Mouse (Mus musculus) G1E (cell line): Measurements from ENCODE around the gene Gabbr2. TPM values are rescaled to one million over a fixed set of nuclear protein-coding genes. Genes with fewer than 3 reads are reported as not detected.

Experiments
- ATAC-seq: 2 replicates; pipeline ENCODE4 v1.8.0; 2016; ENCODE audit warnings: mild to moderate bottlenecking; ENCODE audit not compliant: insufficient number of reproducible peaks, poor library complexity, low FRiP score, severe bottlenecking; ENCODE audit errors: extremely low read depth
- DNase-seq: peaks from one replicate; pipeline ENCODE4 v3.0.0; 2012; ENCODE audit warnings: low spot score
- H3K27me3 ChIP-seq: 2 replicates; pipeline ENCODE4 v1.6.1; 2012; ENCODE audit warnings: mild to moderate bottlenecking, low read length, inconsistent platforms; ENCODE audit not compliant: insufficient read depth
- H3K36me3 ChIP-seq: replicated peaks from 2 replicates; pipeline ENCODE3; 2012; ENCODE audit warnings: mild to moderate bottlenecking, inconsistent platforms
- H3K4me1 ChIP-seq: 2 replicates; pipeline ENCODE4 v1.6.1; 2012; ENCODE audit warnings: low read depth, low read length, inconsistent platforms, mixed read lengths; ENCODE audit not compliant: insufficient read depth
- H3K4me3 ChIP-seq: 2 replicates; pipeline ENCODE4 v1.5.1; 2012; ENCODE audit warnings: low read depth, mild to moderate bottlenecking, inconsistent platforms, low read length, moderate library complexity, mixed read lengths
- H3K9me3 ChIP-seq: replicated peaks from 2 replicates; pipeline ENCODE4 v1.6.1; 2012; ENCODE audit warnings: inconsistent platforms
- CTCF ChIP-seq: IDR thresholded peaks from 2 replicates; pipeline ENCODE4 v1.5.1; 2012; ENCODE audit warnings: low read depth, low read length, inconsistent platforms, mixed read lengths
- GATA1 ChIP-seq: IDR thresholded peaks from 2 replicates; pipeline ENCODE4 v1.6.1; 2012; ENCODE audit warnings: borderline replicate concordance, low read length, inconsistent platforms, mixed read lengths
- GATA2 ChIP-seq: IDR thresholded peaks from 2 replicates; pipeline ENCODE4 v1.6.1; 2012; ENCODE audit warnings: low read depth, low read length, inconsistent platforms, borderline replicate concordance
- POLR2AphosphoS5 ChIP-seq: IDR thresholded peaks from 2 replicates; pipeline ENCODE4 v1.6.1; 2012; ENCODE audit warnings: low read depth, low read length, inconsistent platforms; ENCODE audit not compliant: insufficient replicate concordance
- TAL1 ChIP-seq: conservative IDR thresholded peaks from 2 replicates; pipeline ENCODE4 v1.6.1; 2012; ENCODE audit warnings: low read depth, low read length, inconsistent platforms, mixed read lengths
- polyA plus RNA-seq: library from polyadenylated mRNA; stranded (reverse); fragments of >175 nt; gene quantifications from 2 replicates; pipeline ENCODE4 v1.2.3, GENCODE M21; 2012
- total RNA-seq, 2 experiments: library from RNA; stranded (forward) in 1 of 2; stranded (reverse) in 1 of 2; fragments of 200-1000 nt in 1 of 2; fragments of >200 nt in 1 of 2; fragmentation: Nextera tagmentation in 1 of 2; gene quantifications; 2 replicates each; pipeline ENCODE4 v1.2.3; 2014 to 2017

Gabbr2 gene
- total and polyA plus RNA-seq, 3 experiments, result 0.05 TPM; not detected in 2

- Histone ChIP-seq H3K4me3 (no peak overlapping the region), H3K27me3 (no peaks in the 10 kb centered on the region), H3K9me3 (peaks cover 91% of the 10 kb centered on the region), H3K36me3 (no peaks in the 10 kb centered on the region), H3K4me1 (no peaks in the 10 kb centered on the region)
- TF ChIP-seq GATA1 (no peak), CTCF (no peak), TAL1 (no peak), POLR2AphosphoS5 (no peak), GATA2 (no peak)
- ATAC-seq, result no peak
- DNase-seq, result no peak
Measured at GRCm38 (mm10) chr4:46982094-46982493, 9.6 kb downstream of the Gabbr2 start.

GRCm38 (mm10) chr4:46978371-46978770 is 13.3 kb downstream of the Gabbr2 start:
- DNase-seq (no peak), ATAC-seq (no peak)
- no peaks in the 10 kb centered on the region for H3K36me3 ChIP-seq
- H3K4me3 ChIP-seq, result no peak overlapping the region
- TF ChIP-seq CTCF (no peak), TAL1 (no peak), GATA1 (no peak), POLR2AphosphoS5 (no peak), GATA2 (no peak)
- peaks cover 89% of the 10 kb centered on the region for H3K9me3 ChIP-seq
- no peaks in the 10 kb centered on the region for H3K4me1 ChIP-seq
- H3K27me3 ChIP-seq, result no peaks in the 10 kb centered on the region

- DNase-seq (no peak), ATAC-seq (no peak)
- Histone ChIP-seq H3K9me3 (peaks cover 83% of the 10 kb centered on the region), H3K27me3 (no peaks in the 10 kb centered on the region), H3K4me1 (no peaks in the 10 kb centered on the region), H3K4me3 (no peak overlapping the region), H3K36me3 (no peaks in the 10 kb centered on the region)
- no peak for TF ChIP-seq GATA1
- no peak for TF ChIP-seq CTCF
- TF ChIP-seq GATA2, result no peak
- no peak for TF ChIP-seq POLR2AphosphoS5
- TF ChIP-seq TAL1, result no peak
Measured at GRCm38 (mm10) chr4:46977161-46977560, 14.5 kb downstream of the Gabbr2 start.

GRCm38 (mm10) chr4:46976671-46977071 is 15.0 kb downstream of the Gabbr2 start:
- Histone ChIP-seq H3K4me3 (no peak overlapping the region), H3K27me3 (no peaks in the 10 kb centered on the region), H3K4me1 (no peaks in the 10 kb centered on the region), H3K36me3 (no peaks in the 10 kb centered on the region), H3K9me3 (peaks cover 82% of the 10 kb centered on the region)
- DNase-seq, result no peak
- ATAC-seq, result no peak
- TF ChIP-seq GATA1 (no peak), TAL1 (no peak), CTCF (no peak), POLR2AphosphoS5 (no peak), GATA2 (no peak)

- H3K9me3 ChIP-seq, result peaks cover 60% of the 10 kb centered on the region
- no peaks in the 10 kb centered on the region for H3K27me3 ChIP-seq
- no peak overlapping the region for H3K4me3 ChIP-seq
- H3K4me1 ChIP-seq, result no peaks in the 10 kb centered on the region
- DNase-seq, result no peak
- H3K36me3 ChIP-seq, result no peaks in the 10 kb centered on the region
- no peak for TF ChIP-seq POLR2AphosphoS5
- no peak for TF ChIP-seq CTCF
- no peak for TF ChIP-seq GATA1
- TF ChIP-seq TAL1, result no peak
- no peak for TF ChIP-seq GATA2
- ATAC-seq, result no peak
Measured at GRCm38 (mm10) chr4:46973322-46973721, 18.4 kb downstream of the Gabbr2 start.

GRCm38 (mm10) chr4:46967981-46968380 is 23.7 kb downstream of the Gabbr2 start:
- Histone ChIP-seq H3K4me3 (no peak overlapping the region), H3K9me3 (peaks cover 52% of the 10 kb centered on the region), H3K36me3 (no peaks in the 10 kb centered on the region), H3K4me1 (no peaks in the 10 kb centered on the region), H3K27me3 (no peaks in the 10 kb centered on the region)
- ATAC-seq (no peak), DNase-seq (no peak)
- no peak for TF ChIP-seq GATA1
- no peak for TF ChIP-seq POLR2AphosphoS5
- no peak for TF ChIP-seq CTCF
- no peak for TF ChIP-seq TAL1
- TF ChIP-seq GATA2, result no peak
